8 mouse cellular contexts compared by ENCODE assay signal in genomic region chr2:72871836-72872235, GRCm38 (mm10).
DNase-seq lines count a peak whose midpoint lies in the region; ATAC-seq and TF ChIP-seq lines count a peak whose summit lies in the region.

No protein-coding gene starts in this region.

- no peak overlapping the region for H3ac ChIP-seq in C2C12 (ENCODE audit: control insufficient read depth, insufficient read length, low read depth)

- H3K9ac ChIP-seq in forebrain, postnatal 0 days = no peak overlapping the region
- H3K9ac ChIP-seq in forebrain, embryonic 15.5 days (replicated peaks) = no peak overlapping the region
- no peak overlapping the region for H3K9ac ChIP-seq in hindbrain, embryonic 13.5 days

- DNase-seq in forebrain, postnatal 0 days = peak; percentile 48
- peak; percentile 5 to 8 for DNase-seq in frontal cortex, postnatal 14 days (ENCODE audit: low spot score in 2 of 2)
- DNase-seq in layer of hippocampus, adult 9-11 months = peak; percentile 61
- DNase-seq in ovary, adult 18-20 months (ENCODE audit: low spot score) = no peak
- no peak for DNase-seq in retina, embryonic 14.5 days (ENCODE audit: low spot score)

- no peaks in the 10 kb centered on the region for H3K27me3 ChIP-seq in forebrain, postnatal 0 days (ENCODE audit: insufficient read depth, low read length)
- H3K27me3 ChIP-seq in forebrain, embryonic 15.5 days = no peaks in the 10 kb centered on the region
- H3K27me3 ChIP-seq in C2C12 (ENCODE audit: control insufficient read depth, insufficient read depth, insufficient read length) = no peaks in the 10 kb centered on the region
- no peaks in the 10 kb centered on the region for H3K27me3 ChIP-seq in hindbrain, embryonic 13.5 days

- no peaks in the 10 kb centered on the region for H3K36me3 ChIP-seq in forebrain, postnatal 0 days (ENCODE audit: insufficient read depth)
- no peaks in the 10 kb centered on the region for H3K36me3 ChIP-seq in forebrain, embryonic 15.5 days
- no peaks in the 10 kb centered on the region for H3K36me3 ChIP-seq in C2C12 (ENCODE audit: control insufficient read depth, insufficient read depth)
- no peaks in the 10 kb centered on the region for H3K36me3 ChIP-seq in hindbrain, embryonic 13.5 days

- H3K4me1 ChIP-seq in forebrain, postnatal 0 days (ENCODE audit: insufficient read depth) = no peaks in the 10 kb centered on the region
- no peaks in the 10 kb centered on the region for H3K4me1 ChIP-seq in forebrain, embryonic 15.5 days
- H3K4me1 ChIP-seq in hindbrain, embryonic 13.5 days (replicated peaks) = no peaks in the 10 kb centered on the region

- no peaks in the 10 kb centered on the region for H3K79me3 ChIP-seq in C2C12 (ENCODE audit: low read depth)

- ATAC-seq in forebrain, postnatal 0 days = peak; percentile 50
- ATAC-seq in forebrain, embryonic 15.5 days (replicated peaks) = no peak
- ATAC-seq in hindbrain, embryonic 13.5 days (ENCODE audit: low FRiP score) = no peak

- H3K4me2 ChIP-seq in forebrain, postnatal 0 days (ENCODE audit: low read depth) = no peak overlapping the region
- no peak overlapping the region for H3K4me2 ChIP-seq in forebrain, embryonic 15.5 days (replicated peaks)
- no peak overlapping the region for H3K4me2 ChIP-seq in hindbrain, embryonic 13.5 days

- H3K4me3 ChIP-seq in forebrain, postnatal 0 days (ENCODE audit: low read depth, low read length) = no peak overlapping the region
- no peak overlapping the region for H3K4me3 ChIP-seq in forebrain, embryonic 15.5 days
- H3K4me3 ChIP-seq in C2C12 (ENCODE audit: insufficient read depth, poor library complexity, severe bottlenecking) = no peak overlapping the region
- no peak overlapping the region for H3K4me3 ChIP-seq in hindbrain, embryonic 13.5 days

- H3K9me3 ChIP-seq in forebrain, postnatal 0 days (ENCODE audit: low read length) = no peaks in the 10 kb centered on the region
- no peaks in the 10 kb centered on the region for H3K9me3 ChIP-seq in forebrain, embryonic 15.5 days
- H3K9me3 ChIP-seq in hindbrain, embryonic 13.5 days = no peaks in the 10 kb centered on the region

- no peak overlapping the region for H3K27ac ChIP-seq in forebrain, postnatal 0 days (ENCODE audit: low read depth, low read length)
- H3K27ac ChIP-seq in forebrain, embryonic 15.5 days (replicated peaks) = no peak overlapping the region
- H3K27ac ChIP-seq in hindbrain, embryonic 13.5 days = no peak overlapping the region

- no peak for TF ChIP-seq CTCF in forebrain, postnatal 0 days (IDR thresholded peaks at IDR 0.05; ENCODE audit: low read depth)
- TF ChIP-seq CTCF in C2C12 (IDR thresholded peaks at IDR 0.05; ENCODE audit: control insufficient read depth, insufficient read depth, insufficient read length) = no peak

- WGBS in forebrain, postnatal 0 days = 66% methylated on average over 5 of the region's 5 CpGs
- 90% methylated on average over 5 of the region's 5 CpGs for WGBS in forebrain, embryonic 15.5 days
- WGBS in hindbrain, embryonic 13.5 days = 91% methylated on average over 5 of the region's 5 CpGs

- no peaks in the 10 kb centered on the region for H3K79me2 ChIP-seq in C2C12 (ENCODE audit: control insufficient read depth, insufficient read depth)

TF ChIP-seq in C2C12, 6 proteins besides CTCF, POLR2A, EP300 and RAD21:
- TF ChIP-seq MAX (IDR thresholded peaks at IDR 0.05) (no peak), USF1 (IDR thresholded peaks at IDR 0.05; ENCODE audit: low read depth) (no peak), MYOG (IDR thresholded peaks at IDR 0.05; ENCODE audit: control insufficient read depth, extremely low read depth, insufficient read length) (no peak), FOSL1 (IDR thresholded peaks at IDR 0.05; ENCODE audit: insufficient read depth, low read length, poor library complexity, severe bottlenecking) (peak; percentile 9), MYOD1 (IDR thresholded peaks at IDR 0.05; ENCODE audit: control insufficient read depth, insufficient read length, low read depth) (no peak), CEBPB (IDR thresholded peaks at IDR 0.05; ENCODE audit: low read depth) (no peak)
TF ChIP-seq in C2C12: peak in this region for 1.

Comparison
In these comparisons a context has a peak if more than half of its experiments do, and no peak if none do; other contexts are left out.
1. DNase-seq: peak in forebrain, postnatal 0 days (single experiment), frontal cortex, postnatal 14 days (2 of 2) and layer of hippocampus, adult 9-11 months (single experiment); none in ovary, adult 18-20 months (single experiment) and retina, embryonic 14.5 days (single experiment).